Mouse (Mus musculus): ENCODE measurements at regions not wholly inside any gene's neighbourhood (a gene's known extent, or its start where the extent isn't known, plus 50 kb on each side); places are given as distances from the start of the nearest gene placed in this dataset.

DNA sequence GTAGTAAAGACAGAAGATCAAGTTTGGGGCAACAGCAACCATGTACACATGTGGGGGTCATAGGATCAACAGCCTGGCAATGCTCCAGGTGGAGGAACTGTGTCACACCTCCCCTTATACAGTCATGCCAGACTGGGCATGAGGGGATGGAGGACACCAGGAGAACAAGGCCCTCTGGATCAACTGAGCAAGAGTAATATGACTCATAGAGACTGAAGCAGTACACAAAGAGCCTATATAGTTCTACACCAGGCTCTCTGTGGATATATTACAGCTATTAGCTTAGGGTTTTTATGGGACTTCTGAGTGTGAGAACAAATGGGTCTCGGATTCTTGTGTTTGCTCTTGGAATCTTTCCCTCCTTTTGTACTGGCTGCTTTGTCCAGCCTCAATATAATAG is 57.9 kb upstream of the Ifngr1 start:
- no peak for DNase-seq (ENCODE audit: low spot score in 2 of 2)

All from cerebellum, postnatal 4 days (tissue).